Mouse (Mus musculus): Measurements from ENCODE around the gene Fastkd1.
"Not testable (repeated sequence)": the region's sequence is repeated elsewhere in the genome, so short reads cannot be mapped to it uniquely, and the experiment has no call there.

The Fastkd1 gene

GRCm38 (mm10) chr2:69673723-69674122 lies 39.6 kb downstream of the Fastkd1 start:
- DNase-seq (ENCODE audit: low read depth in 1 of 2, low spot score in 2 of 2): no peak

GRCm38 (mm10) chr2:69669853-69670252 lies 43.5 kb downstream of the Fastkd1 start, which contains the start of gene Klhl41:
Klhl41 (plus strand) TSS chr2:69670120.
- no peak for DNase-seq (ENCODE audit: low read depth in 1 of 2, low spot score in 2 of 2)

GRCm38 (mm10) chr2:69668414-69668813 lies 44.9 kb downstream of the Fastkd1 start:
- DNase-seq (ENCODE audit: low read depth in 1 of 2, low spot score in 2 of 2): no peak

GRCm38 (mm10) chr2:69667656-69668055 lies 45.7 kb downstream of the Fastkd1 start:
- no peak for DNase-seq (ENCODE audit: low read depth in 1 of 2, low spot score in 2 of 2)

GRCm38 (mm10) chr2:69663827-69664476 lies 49.4 kb downstream of the Fastkd1 start:
- no peak for DNase-seq (ENCODE audit: low read depth in 1 of 2, low spot score in 2 of 2)

GRCm38 (mm10) chr2:69659326-69659725 lies 54.0 kb downstream of the Fastkd1 start:
- DNase-seq (ENCODE audit: low read depth in 1 of 2, low spot score in 2 of 2): no peak

- DNase-seq (ENCODE audit: low read depth in 1 of 2, low spot score in 2 of 2): no peak
These were observed 63.6 kb downstream of the Fastkd1 start for GRCm38 (mm10) chr2:69649716-69650115.

- peak; percentile 39 to 60 for DNase-seq (ENCODE audit: low read depth in 1 of 2, low spot score in 2 of 2)
These were observed 66.4 kb downstream of the Fastkd1 start, which contains the start of gene Bbs5 for GRCm38 (mm10) chr2:69646726-69647490. Bbs5 (plus strand) TSS chr2:69647171.

GRCm38 (mm10) chr2:69644968-69645617 lies 68.2 kb downstream of the Fastkd1 start:
- no peak for DNase-seq (ENCODE audit: low read depth in 1 of 2, low spot score in 2 of 2)

GRCm38 (mm10) chr2:69640100-69640499 lies 73.2 kb downstream of the Fastkd1 start:
- DNase-seq (ENCODE audit: low read depth in 1 of 2, low spot score in 2 of 2): no peak

GRCm38 (mm10) chr2:69637989-69638388 lies 75.3 kb downstream of the Fastkd1 start:
- not testable (repeated sequence) for DNase-seq (ENCODE audit: low read depth in 1 of 2, low spot score in 2 of 2)

All from monocyte, adult 2 months (primary cell).